Mouse (Mus musculus) G1E (cell line): ENCODE results near the gene Ccer2.

Experiments
- CTCF ChIP-seq: IDR thresholded peaks from 2 replicates; pipeline ENCODE4 v1.5.1; 2012; ENCODE audit warnings: low read depth, low read length, inconsistent platforms, mixed read lengths
- POLR2AphosphoS5 ChIP-seq: IDR thresholded peaks from 2 replicates; pipeline ENCODE4 v1.6.1; 2012; ENCODE audit warnings: low read depth, low read length, inconsistent platforms; ENCODE audit not compliant: insufficient replicate concordance

- TF ChIP-seq CTCF (no peak), POLR2AphosphoS5 (no peak)
Observed at GRCm38 (mm10) chr7:28740949-28741348, 15.0 kb upstream of the Ccer2 start.
